Mouse (Mus musculus) left cerebral cortex, adult 11 months (tissue): ENCODE results near the gene Iffo1.
A peak's percentile ranks its signal among the peaks of the same experiment; 100 is the strongest.
"Not testable (repeated sequence)": the region's sequence is repeated elsewhere in the genome, so short reads cannot be mapped to it uniquely, and the experiment has no call there.

ENCODE experiments used
- DNase-seq: peaks from one replicate; pipeline ENCODE4 v3.0.0; 2022; ENCODE audit warnings: low spot score

The Iffo1 gene

GRCm38 (mm10) chr6:125160854-125161760, 16.1 kb downstream of the Iffo1 start:
- no peak for DNase-seq

- DNase-seq, result not testable (repeated sequence)
Measured at GRCm38 (mm10) chr6:125161971-125162370, 16.9 kb downstream of the Iffo1 start.

GRCm38 (mm10) chr6:125162615-125163305, 17.7 kb downstream of the Iffo1 start:
- not testable (repeated sequence) for DNase-seq

- DNase-seq, result no peak
Measured at GRCm38 (mm10) chr6:125163801-125164657, 19.0 kb downstream of the Iffo1 start.

- DNase-seq, result no peak
Measured at GRCm38 (mm10) chr6:125164672-125165327, 19.8 kb downstream of the Iffo1 start.

GRCm38 (mm10) chr6:125165328-125165891, 20.4 kb downstream of the Iffo1 start:
- DNase-seq, result peak; percentile 97

- DNase-seq, result no peak
Measured at GRCm38 (mm10) chr6:125166051-125166751, 21.2 kb downstream of the Iffo1 start, which contains the start of gene Gapdh. Gene Gapdh, minus strand, starts transcription at chr6:125166467.

GRCm38 (mm10) chr6:125166861-125167650, 22.0 kb downstream of the Iffo1 start:
- no peak for DNase-seq

- no peak for DNase-seq
Measured at GRCm38 (mm10) chr6:125168086-125168485, 23.0 kb downstream of the Iffo1 start.

- DNase-seq, result no peak
Measured at GRCm38 (mm10) chr6:125170194-125170593, 25.2 kb downstream of the Iffo1 start.

GRCm38 (mm10) chr6:125172474-125172873, 27.4 kb downstream of the Iffo1 start:
- no peak for DNase-seq

GRCm38 (mm10) chr6:125173256-125173655, 28.2 kb downstream of the Iffo1 start:
- no peak for DNase-seq

GRCm38 (mm10) chr6:125175469-125175868, 30.4 kb downstream of the Iffo1 start:
- DNase-seq, result no peak

- DNase-seq, result no peak
Measured at GRCm38 (mm10) chr6:125179601-125180000, 34.6 kb downstream of the Iffo1 start.

GRCm38 (mm10) chr6:125182133-125182532, 37.1 kb downstream of the Iffo1 start:
- DNase-seq, result no peak

GRCm38 (mm10) chr6:125186203-125186602, 41.2 kb downstream of the Iffo1 start:
- DNase-seq, result no peak

- no peak for DNase-seq
Measured at GRCm38 (mm10) chr6:125190816-125191215, 45.8 kb downstream of the Iffo1 start.

GRCm38 (mm10) chr6:125191332-125192015, 46.4 kb downstream of the Iffo1 start, which contains the start of the genes Ncapd2 and Mrpl51:
Gene Ncapd2, minus strand, starts transcription at chr6:125191701.
Gene Mrpl51, plus strand, starts transcription at chr6:125191801.
- peak; percentile 94 for DNase-seq
